Mouse (Mus musculus) frontal cortex, postnatal 25 days (tissue): ENCODE data around the gene Ptgir.

ENCODE experiments used
- DNase-seq, 2 experiments: peaks; one replicate each; pipeline ENCODE4 v3.0.0; 2022; ENCODE audit warnings: low spot score in 2 of 2

Gene Ptgir

DNA sequence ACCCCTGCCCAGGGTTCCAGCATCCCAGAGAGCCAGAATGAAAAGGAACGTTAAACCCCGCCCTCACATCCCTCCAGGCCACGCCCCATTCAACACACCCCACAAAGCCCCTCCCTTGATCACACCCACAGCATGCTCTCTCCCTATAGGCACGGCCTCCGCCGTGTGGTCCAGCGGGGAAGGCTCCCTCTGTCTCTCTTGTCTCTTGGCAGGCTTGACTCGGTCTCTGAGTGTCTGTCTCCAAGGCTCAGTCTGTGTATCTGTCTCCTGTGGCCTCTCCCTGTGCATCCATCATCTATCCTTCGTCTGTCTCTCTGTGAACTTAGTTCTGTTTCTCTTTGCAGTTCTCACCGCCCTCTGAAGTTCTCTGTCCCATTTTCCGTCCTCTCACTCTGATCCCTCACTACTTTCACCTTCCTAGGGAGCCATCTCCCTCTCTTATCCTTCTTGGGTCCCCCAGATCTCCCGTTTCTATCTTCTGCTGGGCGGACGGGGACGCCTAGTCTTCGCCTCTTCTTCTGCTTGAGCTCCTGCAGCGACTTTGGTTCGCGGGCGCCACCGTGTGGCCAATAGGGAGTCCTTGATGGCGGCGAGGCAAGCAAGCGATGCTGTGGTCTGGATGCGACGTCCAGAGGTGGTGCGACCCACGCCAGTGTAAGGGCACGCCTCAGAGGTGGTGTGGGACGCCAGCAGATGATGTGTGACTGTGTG lies 14.5 kb upstream of the Ptgir start, which contains the start of gene Gng8:
Gene Gng8 (plus strand): TSS at position 146 of the 711 bp plus-strand sequence.
- DNase-seq = peak; percentile 79 to 85

DNA sequence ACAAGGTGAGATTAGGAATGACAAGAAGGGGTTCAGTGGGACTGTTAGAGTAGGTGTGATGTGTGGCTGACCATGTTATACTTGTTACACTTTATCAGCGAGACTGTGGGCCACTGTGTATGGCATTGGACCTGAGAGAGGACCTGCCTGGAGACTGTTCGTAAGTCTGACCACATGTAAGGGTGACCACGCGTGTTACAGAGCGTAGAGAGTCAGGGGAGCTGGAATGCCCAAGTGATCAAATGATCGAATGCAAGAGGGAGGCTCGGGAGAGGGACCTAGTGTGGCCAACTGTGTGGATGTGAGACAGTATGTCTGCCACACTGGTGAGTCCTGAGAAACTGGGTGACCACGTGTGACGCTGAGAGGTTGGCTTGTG lies 13.9 kb upstream of the Ptgir start:
- DNase-seq = no peak

DNA sequence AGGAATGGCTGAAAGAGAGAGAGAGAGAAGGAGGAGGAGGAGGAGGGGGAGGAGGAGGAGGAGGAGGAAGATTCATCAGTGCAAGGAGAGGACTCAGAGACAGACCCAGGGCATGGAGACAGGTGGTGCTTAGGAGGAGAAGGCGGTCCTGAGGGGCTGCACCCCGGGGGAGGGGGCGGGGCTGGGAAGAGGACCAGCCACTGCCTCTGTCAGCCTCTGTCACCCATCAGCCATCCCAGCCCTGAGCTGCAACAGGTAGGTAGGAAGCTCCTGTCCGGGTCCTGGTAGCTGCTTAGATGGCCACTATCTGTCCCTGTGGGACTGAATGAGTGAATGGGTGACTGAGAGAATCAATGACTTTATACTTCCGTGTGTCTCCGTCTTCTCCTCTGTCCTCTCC lies 12.7 kb upstream of the Ptgir start:
- no peak for DNase-seq

GRCm38 (mm10) chr7:16894279-16894678 lies 12.0 kb upstream of the Ptgir start:
- no peak for DNase-seq

DNA sequence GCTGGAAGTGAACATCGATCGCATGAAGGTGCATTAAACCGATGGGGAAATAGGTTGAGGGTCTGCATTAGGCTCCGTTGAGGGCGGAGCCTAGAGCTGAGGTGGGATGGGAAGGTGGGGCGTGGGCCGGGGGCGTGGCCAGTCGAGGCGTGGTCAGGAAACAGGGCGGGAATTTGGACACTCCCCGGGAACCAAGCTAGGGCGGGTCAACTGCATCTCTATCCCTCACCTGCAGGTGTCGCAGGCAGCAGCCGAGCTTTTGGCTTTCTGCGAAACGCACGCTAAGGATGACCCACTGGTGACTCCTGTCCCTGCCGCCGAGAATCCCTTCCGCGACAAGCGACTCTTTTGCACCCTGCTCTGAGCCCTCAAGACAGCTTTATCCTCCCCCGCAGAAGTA lies 11.3 kb upstream of the Ptgir start:
- peak in 1 of 2 experiments; percentile 66 for DNase-seq

DNA sequence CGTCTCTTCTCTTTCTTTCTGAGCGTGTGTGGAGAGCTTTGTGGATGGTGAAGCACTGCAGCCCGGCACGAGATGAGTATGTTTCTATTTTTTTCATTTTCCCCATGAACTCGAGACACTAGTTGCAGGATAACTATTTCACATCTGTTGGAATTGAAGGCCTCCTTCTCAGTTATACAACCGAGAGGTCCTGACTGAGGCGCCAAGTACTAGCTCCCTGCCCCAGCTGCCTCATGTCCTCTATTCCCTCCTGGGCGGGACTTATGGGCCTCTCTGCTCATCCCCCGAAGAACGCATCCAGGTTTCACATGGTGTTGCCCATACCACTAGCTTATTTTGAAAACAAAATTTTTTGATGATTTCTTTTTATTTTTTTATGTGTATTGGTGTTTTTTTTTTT lies 10.8 kb upstream of the Ptgir start:
- no peak for DNase-seq

- DNase-seq = no peak
These were observed 5.8 kb upstream of the Ptgir start for GRCm38 (mm10) chr7:16900526-16900925.

- DNase-seq = no peak
These were observed 2.8 kb upstream of the Ptgir start for GRCm38 (mm10) chr7:16903439-16903955.

DNA sequence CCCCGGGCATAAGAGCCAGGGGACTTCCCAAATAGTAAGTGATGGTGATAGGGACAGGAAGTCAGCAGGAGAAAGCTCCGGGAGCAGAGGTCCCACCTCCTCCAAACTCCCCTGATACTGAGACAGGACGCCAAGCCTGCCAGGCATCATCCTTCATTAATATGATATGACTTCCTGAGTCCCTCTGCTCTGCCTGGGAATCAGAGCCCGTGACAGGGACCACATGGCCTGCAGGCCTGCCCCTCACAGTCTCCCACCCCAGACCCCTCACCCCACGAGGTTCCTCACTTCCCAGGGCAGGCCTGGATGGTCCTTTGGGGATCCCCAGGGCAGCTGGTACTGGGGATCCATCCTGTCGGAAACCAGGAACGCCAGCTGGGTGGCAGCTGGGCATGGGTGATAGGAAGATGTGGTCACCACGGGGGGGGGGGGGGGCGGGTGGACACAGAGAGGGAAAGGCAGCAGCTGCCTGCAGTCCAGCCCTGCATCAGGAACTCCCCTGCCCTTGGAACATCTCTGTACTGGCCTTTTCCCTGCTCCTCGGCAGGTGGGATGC lies 2.1 kb upstream of the Ptgir start:
- DNase-seq = no peak

DNA sequence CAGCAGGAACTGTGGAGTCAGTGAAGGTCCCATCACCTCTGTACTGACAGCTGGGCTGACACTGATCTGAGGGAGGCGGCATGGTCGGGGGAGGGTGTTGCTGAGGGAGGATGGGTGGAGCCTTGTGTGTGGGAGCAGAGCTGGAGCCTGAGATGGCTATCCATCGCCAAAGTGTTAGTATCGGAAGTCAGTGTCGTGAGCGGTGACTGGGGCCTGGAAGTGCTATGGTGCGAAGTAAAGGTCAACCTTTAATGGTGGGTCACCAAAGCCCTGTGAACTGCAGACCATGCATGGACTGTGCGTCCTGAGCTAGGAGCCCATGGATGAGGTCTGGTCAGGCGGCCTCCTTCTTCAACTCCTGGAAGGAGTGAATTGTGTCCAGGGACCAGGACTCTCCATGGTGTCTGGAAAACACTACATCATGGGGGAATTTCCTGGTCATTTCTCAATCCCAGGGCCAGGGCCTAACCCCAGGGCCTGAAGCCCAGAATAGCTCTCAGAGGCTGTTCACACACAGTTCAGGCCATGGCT lies 734 bp upstream of the Ptgir start:
- no peak for DNase-seq

DNA sequence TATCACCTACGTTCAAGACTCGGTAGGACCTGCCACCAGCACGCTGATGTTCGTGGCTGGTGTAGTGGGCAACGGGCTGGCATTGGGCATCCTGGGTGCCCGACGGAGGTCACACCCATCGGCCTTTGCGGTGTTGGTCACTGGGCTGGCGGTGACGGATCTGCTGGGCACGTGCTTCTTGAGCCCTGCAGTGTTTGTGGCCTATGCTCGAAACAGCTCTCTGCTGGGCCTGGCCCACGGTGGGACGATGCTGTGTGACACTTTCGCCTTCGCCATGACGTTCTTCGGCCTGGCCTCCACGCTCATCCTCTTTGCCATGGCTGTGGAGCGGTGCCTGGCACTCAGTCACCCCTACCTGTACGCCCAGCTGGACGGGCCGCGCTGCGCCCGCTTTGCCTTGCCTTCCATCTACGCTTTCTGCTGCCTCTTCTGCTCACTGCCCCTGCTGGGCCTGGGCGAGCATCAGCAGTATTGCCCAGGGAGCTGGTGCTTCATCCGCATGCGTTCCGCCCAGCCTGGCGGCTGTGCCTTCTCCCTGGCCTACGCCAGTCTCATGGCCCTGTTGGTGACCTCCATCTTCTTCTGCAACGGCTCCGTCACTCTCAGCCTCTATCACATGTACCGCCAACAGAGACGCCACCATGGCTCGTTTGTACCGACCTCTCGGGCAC lies 734 bp downstream of the Ptgir start:
- DNase-seq = no peak

DNA sequence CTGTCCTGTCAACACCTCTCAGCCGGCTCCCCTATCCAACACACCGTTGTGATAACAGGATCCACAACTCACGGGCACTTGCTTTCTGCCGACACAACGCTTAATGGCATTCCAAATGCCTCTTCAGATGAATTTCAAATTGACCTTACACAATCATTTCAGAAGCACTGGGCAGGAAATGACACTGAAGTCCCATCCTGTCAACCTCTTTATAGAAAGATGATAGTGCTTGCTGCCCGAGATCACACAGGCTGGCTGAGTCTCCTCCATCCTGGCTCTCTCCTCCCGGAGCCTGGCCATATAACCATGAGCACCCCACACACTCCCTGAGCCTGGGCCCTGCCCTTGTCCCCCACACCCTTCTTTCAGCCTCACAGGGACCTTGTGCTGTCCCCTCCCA lies 1.6 kb downstream of the Ptgir start:
- DNase-seq = no peak

DNA sequence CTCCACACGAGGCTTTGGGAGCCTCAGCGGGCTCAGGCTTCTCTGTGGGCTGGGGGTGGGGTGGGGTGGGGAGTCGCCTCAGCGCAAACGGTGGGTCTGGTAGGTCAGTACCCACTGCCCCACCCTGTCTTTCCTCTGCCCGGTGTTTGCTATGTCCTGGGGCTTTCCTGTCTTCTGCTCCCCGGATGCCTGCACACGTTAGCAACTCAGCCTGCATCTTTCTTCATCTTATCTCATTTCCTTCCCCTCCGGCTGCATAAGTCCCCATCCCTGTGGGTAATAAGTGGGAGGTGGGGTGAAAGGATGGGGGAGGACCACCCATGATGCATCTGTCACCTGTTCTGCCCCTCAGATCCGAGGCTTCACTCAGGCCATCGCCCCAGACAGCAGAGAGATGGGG lies 2.1 kb downstream of the Ptgir start:
- DNase-seq = no peak

DNA sequence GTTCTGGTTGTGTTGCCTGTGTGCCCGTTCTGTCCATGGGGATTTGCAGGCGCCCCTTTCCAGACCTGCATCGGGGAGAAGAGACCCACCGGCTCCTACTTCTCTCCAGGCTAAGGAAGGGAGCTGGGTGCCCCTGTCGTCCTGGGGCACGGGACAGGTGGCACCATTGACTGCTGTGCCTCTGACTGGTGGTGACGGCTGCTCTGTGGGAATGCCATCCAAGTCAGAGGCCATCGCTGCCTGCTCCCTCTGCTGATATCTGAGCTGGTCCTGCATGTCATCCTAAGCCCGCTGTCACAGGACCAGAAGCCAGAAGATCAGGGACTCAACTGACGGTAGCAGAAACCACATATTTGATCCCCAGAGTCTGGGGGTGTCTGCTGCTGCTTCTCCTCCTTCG lies 2.6 kb downstream of the Ptgir start:
- DNase-seq = no peak

- no peak for DNase-seq
These were observed 3.6 kb downstream of the Ptgir start for GRCm38 (mm10) chr7:16909909-16910308.

GRCm38 (mm10) chr7:16911904-16912303 lies 5.6 kb downstream of the Ptgir start:
- DNase-seq = no peak

DNA sequence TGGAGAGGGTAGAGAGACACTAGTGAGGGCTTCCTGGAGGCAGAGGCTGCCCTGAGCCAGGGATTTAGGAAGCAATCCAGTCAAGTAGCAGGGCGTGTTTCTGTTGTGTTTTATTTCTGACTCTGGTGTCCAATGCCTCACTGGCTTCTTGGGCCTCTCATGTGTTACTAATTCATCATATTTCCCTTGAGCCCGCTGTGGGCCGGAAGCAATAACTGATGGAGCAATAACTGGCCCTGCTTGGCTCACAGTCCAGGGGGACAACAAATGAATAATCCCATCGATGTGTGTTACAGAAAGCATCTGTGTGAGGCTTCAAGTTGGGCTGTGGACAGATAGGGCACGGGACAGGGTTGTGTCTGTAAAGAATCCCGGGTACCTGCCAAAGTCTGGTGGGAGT lies 6.1 kb downstream of the Ptgir start:
- DNase-seq = no peak

GRCm38 (mm10) chr7:16913806-16914452 lies 7.6 kb downstream of the Ptgir start:
- DNase-seq = peak in 1 of 2 experiments; percentile 56

GRCm38 (mm10) chr7:16914453-16915343 lies 8.4 kb downstream of the Ptgir start:
- DNase-seq = no peak

DNA sequence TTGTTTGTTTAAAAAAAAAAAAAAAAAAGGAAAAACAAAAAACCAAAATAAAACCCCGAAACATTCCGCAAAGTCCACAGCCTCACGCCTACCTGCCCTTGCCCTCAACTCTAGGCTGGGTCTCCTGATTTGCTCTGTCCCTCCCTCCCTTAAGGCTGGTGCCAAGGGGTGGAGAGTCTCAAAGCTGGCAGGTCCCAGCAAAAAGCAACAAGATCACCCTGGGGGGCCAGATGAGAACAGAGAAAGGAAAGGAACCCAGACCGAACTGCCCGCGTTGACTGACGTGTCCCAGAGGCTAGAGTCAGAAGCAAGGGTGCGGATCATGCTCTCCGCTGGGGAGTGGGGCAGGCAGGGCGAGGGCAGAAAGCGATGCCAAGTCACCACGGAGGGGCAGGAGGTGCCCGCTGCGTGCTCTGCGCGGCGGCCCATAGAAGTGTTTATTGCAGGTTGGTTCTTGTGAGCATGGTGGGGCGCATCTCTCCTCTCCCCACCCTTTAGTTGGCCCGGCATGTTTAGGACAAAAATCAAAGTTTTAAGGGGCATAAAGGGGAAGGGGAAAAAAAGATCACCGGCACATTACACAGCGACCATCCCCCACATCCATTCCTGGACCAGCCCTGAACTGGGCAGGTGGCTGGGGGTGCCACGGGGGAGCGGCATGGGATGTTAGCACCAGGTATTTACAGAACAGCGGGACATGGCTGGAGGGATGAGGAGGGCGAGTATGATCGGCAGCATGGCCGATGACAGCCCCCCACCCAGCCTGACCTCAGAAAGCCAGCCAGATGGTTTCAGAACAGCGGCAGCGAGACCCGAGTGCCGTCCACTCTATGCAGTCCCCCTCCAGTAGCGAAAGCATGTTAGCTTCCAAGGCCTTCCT lies 9.4 kb downstream of the Ptgir start:
- no peak for DNase-seq
